Mouse (Mus musculus) C2C12 (cell line): Measurements from ENCODE around the gene Gm20388.

ENCODE experiments used
- CEBPB ChIP-seq: IDR thresholded peaks from one replicate; pipeline ENCODE4 v1.6.1; 2011; ENCODE audit warnings: low read depth, mild to moderate bottlenecking, control low read depth, moderate library complexity
- CTCF ChIP-seq: IDR thresholded peaks from one replicate; pipeline ENCODE4 v1.5.1; 2011; ENCODE audit not compliant: control insufficient read depth, insufficient read depth, insufficient read length
- MAX ChIP-seq: IDR thresholded peaks from one replicate; pipeline ENCODE4 v1.6.1; 2011; ENCODE audit warnings: mild to moderate bottlenecking, control low read depth
- MYOD1 ChIP-seq: IDR thresholded peaks from one replicate; pipeline ENCODE4 v1.6.1; 2011; ENCODE audit warnings: low read depth; ENCODE audit not compliant: control insufficient read depth, insufficient read length
- USF1 ChIP-seq: IDR thresholded peaks from one replicate; pipeline ENCODE4 v1.6.1; 2011; ENCODE audit warnings: low read depth, mild to moderate bottlenecking, control low read depth, moderate library complexity

DNA sequence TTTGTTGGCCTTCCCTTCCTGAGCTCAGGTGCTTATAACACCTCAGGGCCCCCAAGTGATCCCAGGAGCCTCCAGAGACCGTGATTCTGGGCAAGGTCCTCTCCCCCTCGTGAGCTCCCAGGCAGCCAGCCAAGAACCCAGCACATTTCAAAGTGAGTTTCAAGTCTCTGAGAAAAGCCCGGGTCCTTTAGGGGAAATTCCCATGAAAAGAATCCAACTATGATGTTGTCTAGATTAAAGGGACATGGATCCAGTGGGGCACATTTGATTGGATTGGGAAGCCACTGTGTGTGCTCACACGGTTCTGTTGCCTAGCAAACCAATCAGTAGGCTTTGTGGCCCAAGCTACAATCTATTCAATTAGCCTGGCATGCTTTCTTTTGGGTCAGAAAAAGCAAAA lies 936.6 kb downstream of the Gm20388 start:
- TF ChIP-seq CTCF (no peak), USF1 (no peak), CEBPB (no peak), MYOD1 (no peak), MAX (no peak)
